Mouse (Mus musculus): ENCODE results near the gene Erbb3.
"Not testable (repeated sequence)": the region's sequence is repeated elsewhere in the genome, so short reads cannot be mapped to it uniquely, and the experiment has no call there.

Gene Erbb3

DNA sequence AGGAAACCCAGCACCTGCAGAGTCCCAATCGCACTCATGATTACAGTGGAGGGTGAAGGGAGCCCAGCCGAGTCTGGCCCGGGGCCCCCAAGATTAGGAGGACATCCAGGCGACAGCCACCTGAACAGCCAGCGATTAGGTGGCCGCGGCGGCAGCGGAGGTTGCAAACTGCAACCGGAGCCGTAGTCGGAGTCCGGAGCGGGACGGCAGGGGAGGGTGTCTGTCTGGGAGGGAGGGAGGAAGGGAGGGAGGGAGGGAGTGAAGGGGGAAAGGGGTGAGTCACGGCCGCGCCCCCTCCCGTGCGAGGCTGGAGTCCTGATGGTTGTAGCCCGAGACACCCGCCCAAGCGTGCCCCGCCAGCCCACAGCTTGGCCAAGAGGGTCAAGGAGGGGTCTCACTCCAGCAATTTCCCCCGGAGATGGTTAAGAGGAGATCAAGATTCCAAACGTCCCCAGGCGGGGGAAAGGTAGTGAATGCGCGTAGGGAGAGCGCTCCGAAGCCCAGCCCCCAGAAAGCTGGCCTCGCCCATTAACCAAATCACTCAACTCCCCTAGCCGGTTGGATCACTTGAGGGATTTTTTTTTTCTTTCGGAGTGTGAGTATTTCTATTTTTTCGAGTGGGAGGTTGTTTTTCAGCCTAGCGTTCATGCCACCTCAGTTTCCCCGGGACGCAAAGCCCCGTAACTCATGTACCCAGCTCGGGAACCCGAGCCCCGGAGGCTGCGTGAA lies at the start of gene Erbb3:
Gene Erbb3, minus strand, starts transcription at position 189 of the 729 bp plus-strand sequence.
- no peak for DNase-seq

DNA sequence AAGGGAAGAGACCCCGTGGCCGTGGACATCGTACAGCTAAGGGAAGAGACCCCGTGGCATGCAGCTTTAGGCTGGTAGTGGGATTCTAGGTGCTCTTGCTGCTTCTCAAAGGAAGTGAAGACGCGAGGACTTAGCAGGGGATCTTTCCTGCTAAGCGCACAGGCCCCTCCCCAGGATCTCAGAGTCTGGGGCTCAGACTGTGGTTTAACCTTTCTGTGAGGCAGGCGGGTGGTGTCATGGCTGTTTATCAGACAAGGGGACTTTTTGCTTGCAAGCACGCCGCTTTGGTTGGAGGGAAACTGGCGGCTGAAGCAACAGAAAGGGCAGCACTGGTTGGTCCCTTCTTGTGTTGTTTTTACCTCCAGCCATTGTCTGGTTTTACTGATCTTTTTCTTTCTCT lies 47.6 kb upstream of the Erbb3 start:
- DNase-seq: no peak

DNA sequence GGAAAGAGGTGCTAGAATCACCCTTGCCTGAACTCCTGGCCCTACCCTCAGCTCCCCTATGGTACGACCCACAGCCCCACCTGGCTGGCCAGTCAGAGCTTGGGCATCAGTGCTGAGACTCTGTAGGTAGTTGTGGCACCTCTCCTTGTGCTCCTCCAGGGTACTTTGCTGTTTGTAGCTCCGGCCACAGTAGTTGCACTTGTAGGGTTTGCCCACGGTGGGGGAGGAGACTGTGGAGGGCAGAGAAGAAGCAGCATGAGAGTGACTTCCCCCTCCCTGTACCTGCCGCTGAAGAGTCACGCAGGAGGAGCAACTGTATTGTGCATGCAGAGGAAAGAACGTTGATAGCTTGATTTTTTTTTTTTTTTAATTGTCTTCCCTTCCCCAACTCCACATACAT lies 47.1 kb upstream of the Erbb3 start:
- no peak for DNase-seq

DNA sequence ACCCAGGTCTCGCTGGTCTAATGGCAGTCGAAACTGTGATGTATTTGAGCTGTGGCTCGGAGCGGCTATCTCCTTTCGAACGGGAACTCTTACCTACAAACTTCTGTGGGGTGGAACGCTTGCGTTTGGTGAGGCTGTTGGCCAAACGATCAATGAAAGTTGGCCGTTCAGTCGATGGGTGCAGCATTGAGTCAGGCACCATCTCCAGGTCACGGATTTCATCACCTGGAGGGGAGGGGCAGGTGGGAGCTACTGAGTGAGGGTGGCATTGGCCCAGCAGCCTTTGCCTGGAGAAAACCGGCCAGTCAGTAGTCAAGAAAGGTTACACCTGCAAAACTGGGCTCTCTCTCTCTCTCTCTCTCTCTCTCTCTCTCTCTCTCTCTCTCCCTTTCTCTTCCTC lies 46.2 kb upstream of the Erbb3 start:
- no peak for DNase-seq

DNA sequence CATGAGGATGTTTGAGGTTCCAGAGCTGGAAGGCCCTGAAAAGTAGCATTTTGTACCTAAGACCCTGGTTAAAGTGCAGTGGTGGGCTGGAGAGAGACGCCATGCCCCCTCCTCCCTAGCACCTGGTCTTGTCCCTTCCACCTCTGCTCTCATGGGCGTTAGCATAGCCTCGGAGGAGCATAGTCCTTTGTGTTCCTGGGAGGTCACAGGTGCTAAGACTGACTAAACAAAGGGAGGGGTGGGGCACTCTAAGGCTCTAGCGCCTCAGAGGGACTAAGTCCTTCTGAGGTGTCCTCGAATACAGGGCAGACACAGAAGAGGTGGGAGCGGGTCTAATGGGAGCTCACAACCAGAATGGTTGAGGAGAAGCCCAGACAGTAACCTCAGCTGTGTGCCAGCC lies 42.1 kb upstream of the Erbb3 start:
- DNase-seq: no peak

DNA sequence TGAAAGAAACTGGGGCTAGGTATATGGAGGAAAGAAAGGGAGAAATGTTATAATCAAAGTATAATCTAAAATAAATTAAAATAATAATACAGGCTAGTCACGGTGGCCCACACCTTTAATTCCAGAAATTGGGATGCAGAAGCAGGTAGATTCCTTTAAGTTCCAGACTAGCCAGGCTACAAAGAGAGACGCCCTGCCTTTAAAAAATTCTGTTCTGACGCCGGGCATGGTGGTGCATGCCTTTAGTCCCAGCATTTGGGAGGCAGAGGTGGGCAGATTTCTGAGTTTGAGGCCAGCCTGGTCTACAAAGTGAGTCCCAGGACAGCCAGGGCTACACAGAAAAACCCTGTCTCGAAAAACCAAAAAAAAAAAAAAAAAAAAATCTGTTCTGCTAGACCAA lies 40.9 kb upstream of the Erbb3 start:
- DNase-seq: not testable (repeated sequence)

DNA sequence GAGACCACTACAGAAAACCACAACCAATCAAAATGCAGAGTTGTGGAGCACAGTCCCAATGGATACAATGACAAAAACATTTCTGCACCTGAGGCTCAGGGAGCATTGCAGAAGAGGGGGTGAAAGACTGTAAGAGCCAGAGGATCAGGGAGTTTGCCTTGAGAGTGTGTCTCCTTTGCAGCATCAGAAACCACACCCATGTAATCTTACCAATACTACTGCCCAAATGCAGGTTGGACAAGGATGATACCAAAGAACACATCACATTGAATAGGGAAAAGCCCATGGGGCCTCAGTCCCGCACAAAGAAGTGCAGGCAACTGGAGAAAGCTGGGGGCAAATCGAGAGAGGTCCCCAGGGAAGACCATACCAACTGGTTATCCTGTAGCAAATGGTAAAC lies 40.3 kb upstream of the Erbb3 start:
- no peak for DNase-seq

DNA sequence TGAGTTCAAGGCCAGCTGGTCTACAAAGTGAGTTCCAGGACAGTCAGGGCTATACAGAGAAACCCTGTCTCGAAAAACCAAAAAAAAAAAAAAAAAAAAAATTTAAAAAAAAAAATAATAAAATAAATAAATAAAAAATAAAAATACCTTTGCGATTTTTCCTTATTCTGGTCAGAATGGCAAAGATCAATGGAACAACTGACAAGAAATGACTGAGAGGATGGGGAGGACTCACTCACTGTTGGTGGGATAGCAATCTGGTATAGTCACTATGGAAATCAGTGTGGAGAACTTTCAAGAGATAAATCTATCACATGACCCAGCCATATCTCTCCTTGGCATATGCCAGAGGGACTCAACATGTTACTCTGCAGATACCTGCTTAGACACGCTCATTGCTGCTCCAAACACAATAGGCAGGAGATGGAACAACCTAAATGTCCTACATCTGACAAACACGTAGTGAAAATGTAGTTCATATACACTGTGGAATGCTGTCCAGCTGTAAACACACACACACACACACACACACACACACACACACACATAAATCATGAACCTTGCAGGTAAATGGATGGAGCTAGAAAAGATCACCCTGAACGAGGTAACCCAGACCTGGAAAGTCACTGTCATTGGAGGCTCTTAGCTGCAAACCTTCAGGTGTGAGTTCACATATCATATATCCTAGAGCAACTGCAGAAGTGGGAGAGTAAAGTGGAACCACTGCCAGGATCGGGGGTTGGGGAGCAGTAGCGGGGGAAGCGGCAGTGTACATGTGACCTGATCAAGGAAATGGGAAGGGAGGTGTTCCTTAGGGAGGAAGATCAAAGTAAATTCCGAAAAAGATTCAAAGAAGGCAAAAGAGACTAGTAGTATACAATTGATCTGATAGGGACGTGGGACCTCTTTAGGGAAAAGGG lies 38.2 kb upstream of the Erbb3 start:
- peak; percentile 61 for DNase-seq

DNA sequence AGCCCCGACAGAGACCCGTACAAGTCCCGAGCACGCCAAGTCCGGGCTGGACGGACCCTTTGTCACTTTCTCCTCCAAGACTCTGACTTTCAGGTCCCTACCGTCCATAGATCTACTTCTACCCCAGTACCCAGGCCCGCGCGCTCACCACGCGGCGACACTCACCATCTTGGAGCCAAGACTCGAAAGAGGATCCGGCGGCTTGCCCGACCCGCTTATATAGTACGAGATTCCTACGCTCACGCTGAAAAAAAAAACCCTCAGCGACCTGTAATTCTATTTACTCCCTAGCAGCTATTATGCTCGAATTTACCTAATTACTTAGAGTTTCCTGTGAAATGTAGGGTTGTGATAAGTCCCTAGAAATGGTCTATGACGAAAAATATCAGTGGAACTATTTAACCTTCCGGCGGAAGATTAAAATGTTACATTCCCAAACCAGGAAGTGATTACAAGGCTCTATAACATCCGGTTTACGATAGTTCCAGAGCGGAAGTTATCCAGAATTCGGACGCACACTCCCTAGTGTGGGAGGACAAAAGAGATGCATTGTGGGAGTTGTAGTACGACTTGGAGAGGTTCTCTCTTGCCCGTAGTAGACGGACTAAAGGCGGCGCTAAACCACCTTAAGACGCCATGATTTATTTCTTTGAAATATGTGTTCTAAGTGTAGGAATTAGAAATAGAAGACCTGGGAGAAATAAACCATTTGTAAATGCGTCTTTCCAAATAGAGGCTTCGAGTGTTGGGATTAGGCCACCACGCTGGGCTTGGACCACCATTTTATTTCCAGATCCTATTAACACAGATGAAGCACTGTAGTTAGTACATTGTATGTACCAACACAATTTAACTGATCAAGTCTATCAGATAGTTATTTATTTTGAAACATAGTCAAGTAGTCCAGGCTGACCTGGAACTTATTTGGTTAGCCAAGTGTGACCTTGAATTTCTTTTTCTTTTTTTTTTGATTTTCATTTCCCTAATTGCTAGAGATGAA lies 37.2 kb upstream of the Erbb3 start, which contains the start of gene Rps26:
Gene Rps26, minus strand, starts transcription at position 437 of the 1,000 bp plus-strand sequence.
- peak; percentile 99 for DNase-seq

DNA sequence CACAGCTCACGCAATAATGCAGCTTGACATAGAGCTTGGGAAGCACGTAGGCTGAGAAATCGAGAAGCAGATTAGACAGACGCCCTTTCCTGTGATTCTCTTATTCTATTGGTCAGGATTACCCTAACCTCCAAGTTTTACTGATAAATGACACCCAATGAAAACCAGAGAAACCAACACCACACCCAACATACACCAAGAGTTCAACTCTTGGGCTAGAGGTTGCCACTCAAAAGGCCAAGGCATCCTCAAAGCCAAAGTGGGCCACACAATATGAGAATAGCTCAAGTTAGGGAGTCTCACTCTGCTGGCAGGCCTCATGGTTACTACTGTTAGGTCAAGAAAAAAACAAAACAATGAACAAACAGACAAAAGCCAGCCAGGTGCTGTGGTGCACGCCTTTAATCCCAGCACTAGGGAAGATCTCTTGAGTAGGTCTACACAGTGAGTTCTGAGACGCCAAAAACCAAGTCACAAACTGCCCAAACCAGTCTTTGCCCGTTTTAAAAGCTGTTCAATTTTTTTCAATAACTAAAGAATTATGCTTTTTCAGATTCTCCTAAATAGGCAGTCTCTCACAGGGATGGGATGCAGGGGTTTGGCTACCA lies 35.9 kb upstream of the Erbb3 start:
- DNase-seq: no peak

DNA sequence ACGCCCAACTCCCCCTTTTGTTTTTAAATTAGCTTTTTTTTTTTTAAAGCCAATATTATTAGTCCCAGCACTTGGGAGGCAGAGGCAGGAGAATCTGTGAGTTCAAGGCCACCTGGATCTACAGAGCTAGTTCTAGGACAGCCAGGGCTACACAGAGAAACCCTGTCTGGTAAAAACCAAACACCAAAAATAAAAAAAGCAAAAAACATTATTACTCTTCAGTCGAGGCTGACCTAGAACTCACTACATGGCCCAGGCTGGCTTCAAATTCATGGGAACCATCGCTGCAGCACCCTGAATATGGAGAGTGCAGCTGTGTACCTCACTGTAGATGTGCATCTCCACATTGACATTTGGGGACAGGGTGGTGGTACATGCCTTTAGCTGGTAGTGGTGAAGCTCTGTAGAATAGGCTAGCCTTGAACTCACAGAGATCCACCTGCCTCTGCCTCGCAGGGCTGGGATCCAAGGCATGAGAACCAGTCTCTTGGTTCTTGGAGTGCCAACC lies 33.7 kb upstream of the Erbb3 start:
- not testable (repeated sequence) for DNase-seq

DNA sequence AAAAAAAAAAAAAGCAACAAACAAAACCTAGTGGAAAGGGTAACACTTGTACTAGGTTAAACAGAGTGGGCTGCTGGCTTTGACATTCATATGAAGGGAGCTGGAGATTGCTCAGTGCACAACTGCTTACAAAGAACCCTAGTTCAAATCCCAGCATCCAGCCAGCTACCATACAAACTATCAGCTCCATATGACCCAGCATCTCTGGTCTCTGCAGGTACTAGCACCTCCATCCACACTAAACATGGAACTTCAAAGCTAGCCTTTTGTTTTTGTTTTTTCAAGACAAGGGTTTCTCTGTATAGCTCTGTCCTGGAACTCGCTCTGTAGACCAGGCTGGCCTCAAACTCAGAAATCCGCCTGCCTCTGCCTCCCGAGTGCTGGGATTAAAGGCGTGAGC lies 33.2 kb upstream of the Erbb3 start:
- no peak for DNase-seq

DNA sequence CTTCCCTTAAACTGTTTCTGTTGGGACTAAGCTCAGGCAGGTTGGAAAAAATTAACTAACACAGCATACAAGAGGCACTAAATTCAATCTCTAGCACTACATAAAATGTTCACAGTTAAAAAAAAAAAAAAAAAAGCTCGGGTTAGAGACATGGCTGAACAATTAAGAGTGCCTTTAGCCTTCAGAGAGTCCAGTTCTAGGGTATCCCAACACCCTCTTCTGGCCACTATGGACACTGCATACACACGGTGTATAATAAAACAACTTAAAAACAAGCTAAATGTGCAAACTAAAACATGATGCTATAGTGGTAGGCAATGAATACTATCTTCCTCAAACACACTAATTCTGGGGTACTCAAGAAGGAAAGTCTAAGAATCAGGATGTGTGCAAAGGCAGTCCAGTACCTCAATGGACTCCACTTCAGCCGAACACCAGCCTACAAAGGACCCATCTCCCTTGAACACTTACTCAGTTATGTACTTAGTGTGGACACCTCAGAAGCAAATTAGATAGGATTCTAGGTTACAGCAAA lies 32.6 kb upstream of the Erbb3 start:
- DNase-seq: no peak

DNA sequence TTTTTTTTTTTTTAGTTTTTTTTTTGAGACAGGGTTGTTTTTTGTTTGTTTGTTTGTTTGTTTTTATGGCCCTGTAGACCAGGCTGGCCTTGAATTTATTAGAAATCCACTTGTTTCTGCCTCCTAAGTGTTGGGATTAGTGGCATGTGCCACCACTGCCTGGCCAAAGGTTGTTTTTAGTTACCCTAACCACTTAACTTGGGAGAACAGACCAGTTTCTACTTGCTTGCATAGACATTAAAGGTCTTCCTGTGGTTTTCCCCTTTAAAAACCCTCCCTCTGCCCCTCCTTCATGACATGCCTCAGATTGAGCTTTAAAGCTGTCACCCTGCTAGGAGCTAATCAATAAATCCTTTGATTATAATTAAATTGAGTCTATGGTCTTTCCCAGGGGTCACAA lies 30.8 kb upstream of the Erbb3 start:
- DNase-seq: no peak

DNA sequence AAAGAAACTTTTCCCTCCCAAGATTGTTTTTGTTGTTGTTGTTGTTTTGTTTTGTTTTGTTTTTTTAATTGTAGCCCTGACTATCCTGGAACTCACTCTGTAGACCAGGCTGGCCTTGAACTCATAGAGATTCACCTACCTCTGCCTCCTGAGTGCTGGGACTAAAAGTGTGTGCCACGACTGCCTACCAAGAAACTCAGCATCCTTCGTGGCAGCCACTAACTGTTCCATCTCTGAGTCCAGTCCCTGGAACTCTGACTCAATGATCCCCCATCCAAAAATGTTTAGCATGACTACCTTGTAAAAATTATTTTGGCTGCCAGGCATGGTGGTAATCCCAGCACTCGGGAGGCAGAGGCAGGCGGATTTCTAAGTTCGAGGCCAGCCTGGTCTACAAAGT lies 29.7 kb upstream of the Erbb3 start:
- DNase-seq: not testable (repeated sequence)

DNA sequence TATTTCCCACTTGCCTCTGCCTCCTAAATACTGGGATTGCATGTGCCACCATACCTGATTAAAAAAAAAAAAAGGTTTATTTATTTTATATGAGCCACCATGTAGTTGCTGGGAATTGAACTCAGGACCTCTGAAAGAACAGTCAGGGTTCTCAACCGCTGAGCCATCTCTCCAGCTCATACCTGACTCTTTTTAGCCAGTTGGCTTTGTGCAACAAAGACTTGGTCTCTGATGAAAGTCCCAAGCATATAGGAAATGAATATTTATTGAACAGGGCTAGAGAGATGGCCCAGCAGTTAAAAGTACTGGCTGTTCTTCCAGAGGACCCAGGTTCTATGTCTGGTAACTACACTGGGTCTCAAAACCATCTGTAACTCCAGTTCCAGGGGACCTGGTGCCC lies 29.1 kb upstream of the Erbb3 start:
- DNase-seq: no peak

DNA sequence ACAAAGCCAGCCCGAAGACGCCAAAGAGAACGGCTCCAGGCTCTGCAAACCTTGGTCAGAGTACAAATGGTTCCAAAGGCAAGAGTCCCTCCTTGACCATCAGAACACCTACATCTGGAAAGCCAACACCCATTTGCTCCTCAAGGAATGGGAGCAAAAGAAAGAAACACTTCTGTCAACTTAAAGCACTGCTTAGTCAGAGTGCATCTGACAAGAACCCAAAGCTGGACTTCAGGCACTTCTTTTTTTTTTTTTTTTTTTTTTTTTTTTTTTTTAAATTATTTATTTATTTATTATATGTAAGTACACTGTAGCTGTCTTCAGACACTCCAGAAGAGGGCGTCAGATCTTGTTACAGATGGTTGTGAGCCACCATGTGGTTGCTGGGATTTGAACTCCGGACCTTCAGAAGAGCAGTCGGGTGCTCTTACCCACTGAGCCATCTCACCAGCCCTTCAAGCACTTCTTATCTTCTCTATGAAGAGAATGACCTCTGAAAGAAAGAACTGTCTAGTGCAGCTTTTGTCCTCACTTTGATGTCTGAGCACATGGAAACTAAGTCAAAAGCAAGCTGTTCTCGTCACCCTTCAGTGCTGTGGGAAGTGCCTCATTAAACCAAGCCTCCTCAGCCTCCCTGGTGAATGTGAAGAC lies 26.5 kb upstream of the Erbb3 start:
- not testable (repeated sequence) for DNase-seq

DNA sequence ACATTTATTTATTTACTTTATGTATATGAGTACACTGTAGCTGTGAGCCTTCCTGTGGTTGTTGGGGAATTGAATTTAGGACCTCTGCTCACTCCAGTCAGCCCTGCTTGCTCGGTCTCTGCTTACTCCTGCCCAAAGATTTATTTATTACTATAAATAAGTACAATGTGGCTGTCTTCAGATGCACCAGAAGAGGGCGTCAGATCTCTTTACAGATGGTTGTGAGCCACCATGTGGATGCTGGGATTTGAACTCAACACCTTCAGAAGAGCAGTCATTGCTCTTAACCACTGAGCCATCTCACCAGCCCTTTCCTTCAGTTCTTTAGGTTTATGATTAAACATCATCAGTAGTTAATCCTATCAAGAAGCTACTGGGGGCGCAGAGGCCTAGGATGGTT lies 25.5 kb upstream of the Erbb3 start:
- no peak for DNase-seq

DNA sequence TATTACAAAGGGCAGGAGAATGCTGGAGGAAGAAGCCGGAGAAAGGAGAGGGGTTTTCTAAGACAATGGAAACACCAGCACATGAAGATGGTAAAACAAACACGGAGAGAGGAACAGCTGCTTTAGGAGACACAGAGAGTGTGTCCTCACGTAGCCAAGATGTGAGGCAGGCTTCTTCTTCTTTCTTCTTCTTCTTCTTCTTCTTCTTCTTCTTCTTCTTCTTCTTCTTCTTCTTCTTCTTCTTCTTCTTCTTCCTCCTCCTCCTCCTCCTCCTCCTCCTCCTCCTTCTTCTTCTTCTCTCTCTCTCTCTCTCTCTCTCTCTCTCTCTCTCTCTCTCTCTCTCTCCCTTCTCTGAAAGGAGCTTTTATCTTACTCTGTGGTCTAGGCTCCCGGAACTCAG lies 24.4 kb upstream of the Erbb3 start:
- DNase-seq: not testable (repeated sequence)

DNA sequence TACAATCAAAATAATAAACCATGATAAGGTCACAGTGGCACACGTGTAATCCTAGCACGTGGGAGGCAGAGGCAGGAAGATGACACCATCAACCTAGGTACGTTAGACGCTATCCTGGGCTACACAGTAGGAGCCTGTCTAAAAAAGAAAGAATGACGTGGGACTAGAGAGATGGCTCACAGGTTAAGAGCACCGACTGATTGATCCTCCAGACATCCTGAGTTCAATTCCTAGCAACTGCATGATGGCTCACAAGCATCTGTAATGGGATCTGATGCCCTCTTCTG lies 23.6 kb upstream of the Erbb3 start:
- DNase-seq: no peak

DNA sequence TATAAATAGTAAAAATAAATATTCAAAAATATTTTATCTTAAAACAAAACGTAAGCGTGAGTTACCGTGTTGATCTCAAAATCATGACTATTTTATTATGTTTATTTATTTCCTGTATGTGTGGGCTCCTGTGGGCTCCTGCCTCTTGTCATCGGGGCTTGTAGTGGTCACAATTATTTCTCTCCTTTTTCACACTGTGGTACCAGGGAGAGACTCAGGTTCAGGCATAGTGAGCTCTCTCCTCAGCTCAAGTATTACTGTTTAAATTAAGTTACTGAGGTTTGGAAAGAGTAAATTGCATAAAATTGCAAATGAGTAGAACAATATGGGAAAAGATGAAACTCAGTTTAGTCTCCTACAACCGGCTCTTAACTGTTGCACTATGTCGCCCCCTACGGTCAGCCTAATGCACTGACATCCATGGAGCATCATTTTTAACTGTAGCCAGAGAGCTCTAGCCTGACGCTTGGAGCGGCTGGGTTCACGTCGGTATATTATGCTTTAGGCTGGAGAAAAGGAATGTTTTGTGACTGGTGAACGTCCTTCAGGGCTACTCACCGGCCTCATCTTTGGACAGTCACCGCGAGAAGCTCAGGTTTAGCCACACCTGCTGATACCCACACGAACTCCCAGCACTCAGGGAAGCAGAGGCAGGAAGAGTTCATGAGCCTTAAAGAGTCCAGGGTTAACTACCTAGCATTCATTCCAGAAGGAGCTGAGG lies 23.1 kb upstream of the Erbb3 start:
- peak; percentile 77 for DNase-seq

All from cerebellum, adult 9-10 months (tissue).